Mouse (Mus musculus): ENCODE results near the gene Hist2h2bb. TPM values are rescaled to one million over a fixed set of nuclear protein-coding genes. Genes with fewer than 3 reads are reported as not detected.

The Hist2h2bb gene
- polyA plus RNA-seq, 1 experiment from 2014 or later, result 7.9 TPM

GRCm38 (mm10) chr3:96226695-96227648, 42.6 kb upstream of the Hist2h2bb start:
- no peak for ATAC-seq (ENCODE audit: insufficient number of reproducible peaks, insufficient read depth, low FRiP score, low read depth)
- Histone ChIP-seq H3K36me3 (ENCODE audit: control insufficient read depth, insufficient read depth, low read length) (no peaks in the 10 kb centered on the region), H3K4me3 (ENCODE audit: control insufficient read depth in 1 of 2, insufficient read depth in 1 of 2, low read depth in 1 of 2, low read length in 2 of 2) (no peak overlapping the region), H3K4me2 (ENCODE audit: low read length) (no peak overlapping the region), H3K27me3 (ENCODE audit: control insufficient read depth, insufficient read depth, low read length) (no peaks in the 10 kb centered on the region), H3K9ac (ENCODE audit: low read length) (no peak overlapping the region), H3K27ac (replicated peaks in 1 of 2; ENCODE audit: control insufficient read depth in 1 of 2, insufficient read depth in 1 of 2, low read depth in 2 of 2, low read length in 2 of 2) (no peak overlapping the region), H3K9me3 (ENCODE audit: control insufficient read depth, low read length) (no peaks in the 10 kb centered on the region), H3K4me1 (ENCODE audit: control insufficient read depth in 2 of 2, insufficient read depth in 2 of 2, low read length in 2 of 2) (peaks cover 4 to 17% of the 10 kb centered on the region in 2 experiments)
- WGBS, result 65% methylated on average over 8 of the region's 8 CpGs

DNA sequence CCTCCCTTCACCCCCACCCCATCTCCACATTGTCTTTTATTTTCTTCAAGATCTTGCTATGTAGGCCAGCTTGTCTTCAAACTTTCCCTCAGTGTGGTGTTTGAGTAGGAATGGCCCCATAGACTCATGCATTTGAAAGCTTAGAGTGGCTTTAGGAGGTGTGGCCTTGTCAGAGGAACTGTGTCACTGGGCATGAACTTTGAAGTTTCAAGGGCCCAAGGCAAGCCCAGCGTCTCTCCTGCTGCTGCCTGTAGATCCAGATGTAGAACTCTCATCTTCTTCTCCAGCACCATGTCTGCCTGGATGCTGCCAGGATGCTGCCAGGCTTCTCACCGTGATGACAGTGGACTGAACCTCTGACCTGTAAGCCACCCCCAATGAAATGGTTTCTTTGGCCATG, 40.7 kb upstream of the Hist2h2bb start:
- no peak overlapping the region for H3K4me3 ChIP-seq (ENCODE audit: control insufficient read depth in 1 of 2, insufficient read depth in 1 of 2, low read depth in 1 of 2, low read length in 2 of 2)
- WGBS, result 52% methylated on average over 2 of the region's 2 CpGs
- ATAC-seq (ENCODE audit: insufficient number of reproducible peaks, insufficient read depth, low FRiP score, low read depth), result no peak

DNA sequence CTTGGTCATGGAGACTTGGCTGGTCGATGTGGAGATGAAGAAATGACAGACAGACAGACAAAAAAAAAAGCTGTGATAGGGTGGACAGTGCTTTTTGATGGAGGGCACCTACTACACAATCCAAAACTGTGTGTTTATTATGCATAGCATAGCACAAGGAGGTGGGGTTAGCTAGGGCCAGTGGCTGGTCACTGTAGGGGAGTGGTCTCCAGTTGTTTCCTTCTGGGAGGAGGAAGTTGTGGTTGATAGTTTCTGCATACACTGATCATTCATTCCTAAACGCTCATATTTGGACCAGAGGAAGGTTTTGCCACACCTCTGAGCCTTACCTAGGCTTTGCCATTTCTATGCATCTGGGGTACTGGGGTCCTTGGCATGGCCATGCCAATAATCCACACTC, 39.1 kb upstream of the Hist2h2bb start:
- WGBS, result 61% methylated on average over 2 of the region's 2 CpGs
- H3K36me3 ChIP-seq (ENCODE audit: control insufficient read depth, insufficient read depth, low read length), result no peaks in the 10 kb centered on the region
- H3K27me3 ChIP-seq (ENCODE audit: control insufficient read depth, insufficient read depth, low read length), result no peaks in the 10 kb centered on the region
- no peak overlapping the region for H3K4me3 ChIP-seq (ENCODE audit: control insufficient read depth in 1 of 2, insufficient read depth in 1 of 2, low read depth in 1 of 2, low read length in 2 of 2)
- H3K9me3 ChIP-seq (ENCODE audit: control insufficient read depth, low read length), result no peaks in the 10 kb centered on the region
- no peak overlapping the region for H3K27ac ChIP-seq (replicated peaks in 1 of 2; ENCODE audit: control insufficient read depth in 1 of 2, insufficient read depth in 1 of 2, low read depth in 2 of 2, low read length in 2 of 2)
- no peak overlapping the region for H3K4me2 ChIP-seq (ENCODE audit: low read length)
- no peak overlapping the region for H3K9ac ChIP-seq (ENCODE audit: low read length)
- ATAC-seq (ENCODE audit: insufficient number of reproducible peaks, insufficient read depth, low FRiP score, low read depth), result no peak
- 0 out of 4 replicates have a peak, but pooled peaks cover 0 to 2% of the 10 kb centered on the region in 2 experiments for H3K4me1 ChIP-seq (ENCODE audit: control insufficient read depth in 2 of 2, insufficient read depth in 2 of 2, low read length in 2 of 2)

More for the DNA sequence above, 40.7 kb upstream of the Hist2h2bb start:
- Histone ChIP-seq H3K9me3 (ENCODE audit: control insufficient read depth, low read length) (no peaks in the 10 kb centered on the region), H3K27me3 (ENCODE audit: control insufficient read depth, insufficient read depth, low read length) (no peaks in the 10 kb centered on the region), H3K9ac (ENCODE audit: low read length) (no peak overlapping the region), H3K4me1 (ENCODE audit: control insufficient read depth in 2 of 2, insufficient read depth in 2 of 2, low read length in 2 of 2) (0 out of 4 replicates have a peak, but pooled peaks cover 0 to 2% of the 10 kb centered on the region in 2 experiments), H3K27ac (replicated peaks in 1 of 2; ENCODE audit: control insufficient read depth in 1 of 2, insufficient read depth in 1 of 2, low read depth in 2 of 2, low read length in 2 of 2) (no peak overlapping the region), H3K4me2 (ENCODE audit: low read length) (no peak overlapping the region), H3K36me3 (ENCODE audit: control insufficient read depth, insufficient read depth, low read length) (no peaks in the 10 kb centered on the region)

- WGBS, result 66% methylated on average over 4 of the region's 4 CpGs
- Histone ChIP-seq H3K4me1 (ENCODE audit: control insufficient read depth in 2 of 2, insufficient read depth in 2 of 2, low read length in 2 of 2) (no peaks in the 10 kb centered on the region), H3K4me3 (ENCODE audit: control insufficient read depth in 1 of 2, insufficient read depth in 1 of 2, low read depth in 1 of 2, low read length in 2 of 2) (no peak overlapping the region), H3K9ac (ENCODE audit: low read length) (no peak overlapping the region), H3K27ac (replicated peaks in 1 of 2; ENCODE audit: control insufficient read depth in 1 of 2, insufficient read depth in 1 of 2, low read depth in 2 of 2, low read length in 2 of 2) (no peak overlapping the region), H3K9me3 (ENCODE audit: control insufficient read depth, low read length) (no peaks in the 10 kb centered on the region), H3K4me2 (ENCODE audit: low read length) (no peak overlapping the region), H3K27me3 (ENCODE audit: control insufficient read depth, insufficient read depth, low read length) (no peaks in the 10 kb centered on the region), H3K36me3 (ENCODE audit: control insufficient read depth, insufficient read depth, low read length) (no peaks in the 10 kb centered on the region)
- no peak for ATAC-seq (ENCODE audit: insufficient number of reproducible peaks, insufficient read depth, low FRiP score, low read depth)
These were observed 38.4 kb upstream of the Hist2h2bb start for GRCm38 (mm10) chr3:96230910-96231757.

- no peak overlapping the region for H3K9ac ChIP-seq (ENCODE audit: low read length)
- no peaks in the 10 kb centered on the region for H3K36me3 ChIP-seq (ENCODE audit: control insufficient read depth, insufficient read depth, low read length)
- H3K27me3 ChIP-seq (ENCODE audit: control insufficient read depth, insufficient read depth, low read length), result no peaks in the 10 kb centered on the region
- no peak overlapping the region for H3K4me2 ChIP-seq (ENCODE audit: low read length)
- H3K27ac ChIP-seq (replicated peaks in 1 of 2; ENCODE audit: control insufficient read depth in 1 of 2, insufficient read depth in 1 of 2, low read depth in 2 of 2, low read length in 2 of 2), result no peak overlapping the region
- no peaks in the 10 kb centered on the region for H3K9me3 ChIP-seq (ENCODE audit: control insufficient read depth, low read length)
- H3K4me1 ChIP-seq (ENCODE audit: control insufficient read depth in 2 of 2, insufficient read depth in 2 of 2, low read length in 2 of 2), result peaks cover 0 to under 1% of the 10 kb centered on the region in 2 experiments; a peak in 2 of 4 replicates
- ATAC-seq (ENCODE audit: insufficient number of reproducible peaks, insufficient read depth, low FRiP score, low read depth), result no peak
- no peak overlapping the region for H3K4me3 ChIP-seq (ENCODE audit: control insufficient read depth in 1 of 2, insufficient read depth in 1 of 2, low read depth in 1 of 2, low read length in 2 of 2)
- 33% methylated on average over 2 of the region's 2 CpGs for WGBS
These were observed 37.8 kb upstream of the Hist2h2bb start for GRCm38 (mm10) chr3:96231758-96232120.

DNA sequence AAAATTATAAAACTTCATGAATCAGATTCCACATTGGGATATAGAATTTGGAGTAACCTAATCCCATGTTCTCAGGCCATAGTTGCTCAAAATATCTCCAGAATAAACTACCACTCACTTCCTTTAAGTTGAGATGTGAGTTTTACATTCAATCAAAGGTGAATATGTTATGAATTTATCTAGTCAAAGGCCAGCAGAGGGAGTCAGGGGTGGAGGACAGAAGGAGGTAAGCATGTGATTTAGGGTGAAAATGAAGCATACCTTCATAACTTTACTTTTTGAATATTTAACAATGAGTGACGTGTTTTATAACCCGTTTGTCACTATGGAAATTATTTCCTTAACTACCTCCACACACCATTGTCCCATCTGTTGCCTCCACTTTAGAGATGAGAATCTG, 34.6 kb upstream of the Hist2h2bb start:
- Histone ChIP-seq H3K4me3 (ENCODE audit: control insufficient read depth in 1 of 2, insufficient read depth in 1 of 2, low read depth in 1 of 2, low read length in 2 of 2) (no peak overlapping the region), H3K9ac (ENCODE audit: low read length) (no peak overlapping the region), H3K4me2 (ENCODE audit: low read length) (no peak overlapping the region), H3K27ac (replicated peaks in 1 of 2; ENCODE audit: control insufficient read depth in 1 of 2, insufficient read depth in 1 of 2, low read depth in 2 of 2, low read length in 2 of 2) (no peak overlapping the region), H3K9me3 (ENCODE audit: control insufficient read depth, low read length) (no peaks in the 10 kb centered on the region), H3K4me1 (ENCODE audit: control insufficient read depth in 2 of 2, insufficient read depth in 2 of 2, low read length in 2 of 2) (peaks cover 4 to 15% of the 10 kb centered on the region in 2 experiments; a peak in 3 of 4 replicates), H3K36me3 (ENCODE audit: control insufficient read depth, insufficient read depth, low read length) (no peaks in the 10 kb centered on the region), H3K27me3 (ENCODE audit: control insufficient read depth, insufficient read depth, low read length) (no peaks in the 10 kb centered on the region)
- ATAC-seq (ENCODE audit: insufficient number of reproducible peaks, insufficient read depth, low FRiP score, low read depth), result no peak
- 82% methylated on average over 2 of the region's 2 CpGs for WGBS

DNA sequence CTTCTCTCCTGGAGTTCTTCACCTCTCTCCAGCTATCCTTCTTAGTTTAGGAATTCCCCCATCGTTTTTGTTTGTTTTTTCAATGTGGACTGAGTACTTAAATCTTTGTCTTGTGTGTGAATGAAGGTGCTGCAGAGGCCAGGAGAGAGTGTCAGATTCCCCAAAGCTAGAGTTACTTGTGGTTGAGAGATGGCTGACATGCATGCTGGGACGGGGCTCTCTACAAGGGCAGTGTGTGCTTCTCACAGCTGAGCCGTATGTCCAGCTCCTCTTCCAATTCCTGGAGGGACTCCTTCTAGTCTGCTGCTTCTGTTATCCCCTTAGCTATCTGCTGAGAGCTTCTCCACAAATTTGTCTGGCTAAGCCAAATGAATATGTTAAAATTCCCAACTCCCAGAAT, 33.7 kb upstream of the Hist2h2bb start:
- no peaks in the 10 kb centered on the region for H3K9me3 ChIP-seq (ENCODE audit: control insufficient read depth, low read length)
- H3K27ac ChIP-seq (replicated peaks in 1 of 2; ENCODE audit: control insufficient read depth in 1 of 2, insufficient read depth in 1 of 2, low read depth in 2 of 2, low read length in 2 of 2), result no peak overlapping the region
- 52% methylated on average over 3 of the region's 3 CpGs for WGBS
- ATAC-seq (ENCODE audit: insufficient number of reproducible peaks, insufficient read depth, low FRiP score, low read depth), result no peak
- no peak overlapping the region for H3K4me2 ChIP-seq (ENCODE audit: low read length)
- no peak overlapping the region for H3K9ac ChIP-seq (ENCODE audit: low read length)
- no peaks in the 10 kb centered on the region for H3K27me3 ChIP-seq (ENCODE audit: control insufficient read depth, insufficient read depth, low read length)
- peaks cover 4 to 17% of the 10 kb centered on the region in 2 experiments; a peak in 3 of 4 replicates for H3K4me1 ChIP-seq (ENCODE audit: control insufficient read depth in 2 of 2, insufficient read depth in 2 of 2, low read length in 2 of 2)
- H3K4me3 ChIP-seq (ENCODE audit: control insufficient read depth in 1 of 2, insufficient read depth in 1 of 2, low read depth in 1 of 2, low read length in 2 of 2), result no peak overlapping the region
- no peaks in the 10 kb centered on the region for H3K36me3 ChIP-seq (ENCODE audit: control insufficient read depth, insufficient read depth, low read length)
